Mouse (Mus musculus): ENCODE measurements around the gene Serpina12.

GRCm38 (mm10) chr12:104013620-104014019 is 30.6 kb downstream of the Serpina12 start, which contains the start of gene Serpina9:
- TF ChIP-seq CTCF (IDR thresholded peaks at IDR 0.05; ENCODE audit: low read depth, low read length) (no peak), GATA1 (IDR thresholded peaks at IDR 0.05; ENCODE audit: borderline replicate concordance, low read length) (no peak), TAL1 (conservative IDR thresholded peaks at IDR 0.05; ENCODE audit: low read depth, low read length) (no peak)

All from G1E (cell line).